Mouse (Mus musculus) MEL (cell line): ENCODE results near the gene Tprg.

Experiments
- CTCF ChIP-seq, 3 experiments: IDR thresholded peaks in 2 of 3; conservative IDR thresholded peaks in 1 of 3; 2 replicates each; pipeline ENCODE4 v1.5.1; 2011 to 2012; ENCODE audit warnings: low read length in 3 of 3, low read depth in 2 of 3, mild to moderate bottlenecking in 2 of 3, improper control_type of control experiment in 1 of 3, inconsistent platforms in 1 of 3, mixed read lengths in 1 of 3, moderate library complexity in 1 of 3; ENCODE audit not compliant: control insufficient read depth in 1 of 3, insufficient read depth in 1 of 3, poor library complexity in 1 of 3, severe bottlenecking in 1 of 3
- EP300 ChIP-seq, 2 experiments: IDR thresholded peaks; 2 replicates each; pipeline ENCODE4 v1.6.1; 2011; ENCODE audit warnings: improper control_type of control experiment in 2 of 2, low read length in 2 of 2, low read depth in 1 of 2, mild to moderate bottlenecking in 1 of 2
- GATA1 ChIP-seq: IDR thresholded peaks from 2 replicates; pipeline ENCODE4 v1.6.1; 2011; ENCODE audit warnings: low read depth, low read length, improper control_type of control experiment
- HCFC1 ChIP-seq: IDR thresholded peaks from 2 replicates; pipeline ENCODE4 v1.6.1; 2012; ENCODE audit warnings: low read depth, mild to moderate bottlenecking, inconsistent platforms, low read length, improper control_type of control experiment, moderate library complexity
- KAT2A ChIP-seq: conservative IDR thresholded peaks from 2 replicates; pipeline ENCODE4 v1.6.1; 2012; ENCODE audit warnings: low read depth, low read length, improper control_type of control experiment, inconsistent platforms
- MAFK ChIP-seq: IDR thresholded peaks from 2 replicates; pipeline ENCODE4 v1.6.1; 2011; ENCODE audit warnings: low read depth, mild to moderate bottlenecking, low read length, improper control_type of control experiment, borderline replicate concordance
- MXI1 ChIP-seq: IDR thresholded peaks from 2 replicates; pipeline ENCODE4 v1.6.1; 2011; ENCODE audit warnings: mild to moderate bottlenecking, low read depth, low read length, improper control_type of control experiment
- POLR2A ChIP-seq, 2 experiments: IDR thresholded peaks; 2 replicates each; pipeline ENCODE4 v1.6.1; 2011 to 2012; ENCODE audit warnings: low read length in 2 of 2, mild to moderate bottlenecking in 2 of 2, control low read depth in 1 of 2, improper control_type of control experiment in 1 of 2, low read depth in 1 of 2, moderate library complexity in 1 of 2; ENCODE audit not compliant: control insufficient read depth in 1 of 2, insufficient read depth in 1 of 2, poor library complexity in 1 of 2
- RAD21 ChIP-seq: IDR thresholded peaks from 2 replicates; pipeline ENCODE4 v1.6.1; 2011; ENCODE audit warnings: mild to moderate bottlenecking, low read depth, low read length, improper control_type of control experiment
- RCOR1 ChIP-seq: IDR thresholded peaks from 2 replicates; pipeline ENCODE4 v1.6.1; 2012; ENCODE audit warnings: low read depth, mild to moderate bottlenecking, inconsistent platforms, low read length, improper control_type of control experiment
- TBP ChIP-seq: IDR thresholded peaks from 2 replicates; pipeline ENCODE4 v1.8.0; 2011; ENCODE audit warnings: low read depth, low read length, improper control_type of control experiment
- TCF12 ChIP-seq: IDR thresholded peaks from 2 replicates; pipeline ENCODE4 v1.6.1; 2014; ENCODE audit warnings: low read depth, mild to moderate bottlenecking, inconsistent platforms, low read length, improper control_type of control experiment, moderate library complexity
- ZC3H11A ChIP-seq: IDR thresholded peaks from 2 replicates; pipeline ENCODE4 v1.6.1; 2012; ENCODE audit warnings: low read depth, mild to moderate bottlenecking, inconsistent platforms, low read length, improper control_type of control experiment
- ZMIZ1 ChIP-seq: IDR thresholded peaks from 2 replicates; pipeline ENCODE4 v1.6.1; 2012; ENCODE audit warnings: low read depth, mild to moderate bottlenecking, inconsistent platforms, low read length, improper control_type of control experiment, moderate library complexity

GRCm38 (mm10) chr16:25425376-25425775, 138.8 kb downstream of the Tprg start:
- TF ChIP-seq CTCF (IDR thresholded peaks at IDR 0.05 in 2 of 3, conservative IDR thresholded peaks at IDR 0.05 in 1 of 3; ENCODE audit: control insufficient read depth in 1 of 3, insufficient read depth in 1 of 3, low read depth in 2 of 3, low read length in 3 of 3, poor library complexity in 1 of 3, severe bottlenecking in 1 of 3) = no peak
- TF ChIP-seq TCF12 = no peak
- TF ChIP-seq POLR2A (IDR thresholded peaks at IDR 0.05; ENCODE audit: control insufficient read depth in 1 of 2, insufficient read depth in 1 of 2, low read depth in 1 of 2, low read length in 2 of 2, poor library complexity in 1 of 2) = no peak
- no peak for TF ChIP-seq EP300 (IDR thresholded peaks at IDR 0.05; ENCODE audit: low read depth in 1 of 2, low read length in 2 of 2)
- no peak for TF ChIP-seq KAT2A
- no peak for TF ChIP-seq RCOR1
- TF ChIP-seq ZC3H11A = no peak
- no peak for TF ChIP-seq HCFC1
- no peak for TF ChIP-seq TBP
- TF ChIP-seq ZMIZ1 = no peak
- TF ChIP-seq RAD21 = no peak
- TF ChIP-seq MAFK = no peak
- TF ChIP-seq MXI1 = no peak
- TF ChIP-seq GATA1 = no peak
